Mouse (Mus musculus) kidney, embryonic 15.5 days (tissue): ENCODE results near the gene Fignl2. TPM values are rescaled to one million over a fixed set of nuclear protein-coding genes. Genes with fewer than 3 reads are reported as not detected.

ENCODE experiments used
- ATAC-seq: fragments of 200-750 bp; cut with Nextera tagmentation; replicated peaks from 2 replicates; pipeline ENCODE4 v1.8.0; 2017; ENCODE audit warnings: moderate TSS enrichment; ENCODE audit not compliant: low FRiP score
- H3K27ac ChIP-seq: fragments of 300-500 bp; sonication (generic); 2 replicates; pipeline ENCODE4 v1.5.1; 2015; ENCODE audit warnings: mild to moderate bottlenecking, inconsistent platforms
- H3K27me3 ChIP-seq: fragments of 300-500 bp; sonication (generic); 2 replicates; pipeline ENCODE4 v1.6.1; 2015; ENCODE audit warnings: inconsistent platforms
- H3K36me3 ChIP-seq: fragments of 300-500 bp; sonication (generic); 2 replicates; pipeline ENCODE4 v1.6.1; 2015; ENCODE audit warnings: inconsistent platforms
- H3K4me1 ChIP-seq: fragments of 300-500 bp; sonication (generic); 2 replicates; pipeline ENCODE4 v1.6.1; 2015; ENCODE audit warnings: inconsistent platforms
- H3K4me2 ChIP-seq: fragments of 300-500 bp; sonication (generic); 2 replicates; pipeline ENCODE4 v1.6.1; 2015; ENCODE audit warnings: moderate library complexity, mild to moderate bottlenecking, inconsistent platforms
- H3K4me3 ChIP-seq: fragments of 300-500 bp; sonication (generic); replicated peaks from 2 replicates; pipeline ENCODE4 v1.5.1; 2015; ENCODE audit warnings: mild to moderate bottlenecking, inconsistent platforms
- H3K9ac ChIP-seq: fragments of 300-500 bp; sonication (generic); 2 replicates; pipeline ENCODE4 v1.6.1; 2015; ENCODE audit warnings: mild to moderate bottlenecking, inconsistent platforms
- H3K9me3 ChIP-seq: fragments of 300-500 bp; sonication (generic); replicated peaks from 2 replicates; pipeline ENCODE4 v1.6.1; 2016; ENCODE audit warnings: inconsistent platforms
- WGBS: fragments of 180-500 bp; shearing (Covaris S2); methylation state at CpG from one replicate; pipeline ENCODE4 v1.1.7; 2015; ENCODE audit warnings: mixed read lengths; 5-methylcytosine and 5-hydroxymethylcytosine counted together
- polyA plus RNA-seq: library from polyadenylated mRNA; unstranded; fragments of >200 nt; fragmentation: Nextera tagmentation; extraction: Ambion mirVana; gene quantifications from 2 replicates; pipeline ENCODE4 v1.2.1, GENCODE M21; 2015

Fignl2 gene
- polyA plus RNA-seq, 1 experiment from 2014 or later, result 0.44 TPM

DNA sequence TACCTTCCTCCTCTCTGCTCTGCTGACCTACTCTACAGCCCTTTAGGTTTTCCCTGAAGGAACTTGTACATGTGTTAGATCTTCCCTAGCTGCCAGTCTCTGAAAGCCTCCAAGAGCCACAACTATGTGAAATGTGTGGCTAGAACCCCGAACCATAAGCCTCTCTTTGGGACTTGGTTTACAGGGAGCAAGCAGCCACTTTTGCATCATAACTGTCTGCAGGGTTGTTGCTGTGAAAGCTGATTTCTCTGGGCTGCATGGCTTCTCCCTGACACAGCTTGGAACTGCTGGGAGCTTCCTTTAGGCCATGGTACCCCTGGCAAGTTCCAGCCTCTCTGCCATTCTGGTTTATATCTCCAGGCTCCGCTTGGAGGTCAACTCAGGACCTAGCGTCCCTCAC lies 75.9 kb downstream of the Fignl2 start:
- 93% methylated on average over 3 of the region's 3 CpGs for WGBS
- Histone ChIP-seq H3K9me3 (no peaks in the 10 kb centered on the region), H3K4me1 (peaks cover 8% of the 10 kb centered on the region), H3K4me2 (no peak overlapping the region), H3K9ac (no peak overlapping the region), H3K27ac (no peak overlapping the region), H3K4me3 (no peak overlapping the region), H3K27me3 (no peaks in the 10 kb centered on the region), H3K36me3 (no peaks in the 10 kb centered on the region)
- ATAC-seq, result no peak

DNA sequence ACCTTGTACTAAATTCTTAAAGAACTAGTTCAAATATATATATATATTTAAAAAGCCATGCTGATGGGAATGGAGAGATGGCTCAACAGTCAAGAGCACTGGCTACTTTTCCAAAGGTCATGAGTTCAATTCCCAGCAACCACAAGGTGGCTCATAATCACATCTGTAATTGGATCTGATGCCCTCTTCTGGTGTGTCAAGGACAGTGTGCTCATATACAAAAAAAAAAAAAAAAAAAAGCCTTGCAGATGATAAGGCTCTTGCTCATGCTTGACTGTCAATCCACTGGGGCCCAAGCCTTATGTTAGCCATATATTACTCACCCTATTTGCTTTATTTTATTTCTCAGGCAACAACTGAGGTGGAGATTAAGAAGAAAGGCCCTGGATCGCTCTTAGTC lies 76.7 kb downstream of the Fignl2 start:
- 89% methylated on average over 1 of the region's 1 CpGs for WGBS
- H3K9ac ChIP-seq, result no peak overlapping the region
- H3K9me3 ChIP-seq, result no peaks in the 10 kb centered on the region
- H3K27ac ChIP-seq, result no peak overlapping the region
- H3K27me3 ChIP-seq, result no peaks in the 10 kb centered on the region
- H3K4me3 ChIP-seq, result no peak overlapping the region
- no peak for ATAC-seq
- H3K36me3 ChIP-seq, result no peaks in the 10 kb centered on the region
- no peak overlapping the region for H3K4me2 ChIP-seq
- H3K4me1 ChIP-seq, result peaks cover under 1% of the 10 kb centered on the region

Other genes starting within 250 kb of the Fignl2 start
- 11.9 and 13.3 TPM in 2 replicates for gene Scn8a, start 208.7 kb downstream of the Fignl2 start, polyA plus RNA-seq
- gene Gm47841, start 31.2 kb downstream of the Fignl2 start, polyA plus RNA-seq, result not detected in 2 replicates
- not detected in 2 replicates for gene Ankrd33, start 37.2 kb upstream of the Fignl2 start, polyA plus RNA-seq
- gene Acvrl1, start 50.0 kb upstream of the Fignl2 start, polyA plus RNA-seq, result 17.2 and 18.4 TPM in 2 replicates
- 6.2 and 6.4 TPM in 2 replicates for gene Acvr1b, start 95.5 kb upstream of the Fignl2 start, polyA plus RNA-seq
- 4.7 TPM in 2 replicates for gene Grasp, start 145.6 kb upstream of the Fignl2 start, polyA plus RNA-seq
- 9.8 and 10.0 TPM in 2 replicates for gene Nr4a1, start 175.7 kb upstream of the Fignl2 start, polyA plus RNA-seq
- gene Atg101, start 205.7 kb upstream of the Fignl2 start, polyA plus RNA-seq, result 75.0 and 80.1 TPM in 2 replicates
- 18.1 and 19.9 TPM in 2 replicates for gene 6030408B16Rik, start 214.6 kb upstream of the Fignl2 start, polyA plus RNA-seq